Mouse (Mus musculus) adrenal gland, adult 18-20 months (tissue): ENCODE results near the gene Vsig10. TPM values are rescaled to one million over a fixed set of nuclear protein-coding genes. Genes with fewer than 3 reads are reported as not detected.
A peak's percentile ranks its signal among the peaks of the same experiment; 100 is the strongest.
"Not testable (repeated sequence)": the region's sequence is repeated elsewhere in the genome, so short reads cannot be mapped to it uniquely, and the experiment has no call there.

Experiments used
- DNase-seq, 2 experiments: peaks; one replicate each; pipeline ENCODE4 v3.0.0; 2021 to 2022; ENCODE audit warnings: low spot score in 2 of 2
- total RNA-seq, 2 experiments: library from RNA; stranded (reverse); gene quantifications; 1 replicate in 1 of 2; 2 replicates in 1 of 2; pipeline ENCODE4 v1.2.3; 2021

Gene Vsig10
- total RNA-seq, 2 experiments from 2014 or later = 11.3 to 16.2 TPM

DNA sequence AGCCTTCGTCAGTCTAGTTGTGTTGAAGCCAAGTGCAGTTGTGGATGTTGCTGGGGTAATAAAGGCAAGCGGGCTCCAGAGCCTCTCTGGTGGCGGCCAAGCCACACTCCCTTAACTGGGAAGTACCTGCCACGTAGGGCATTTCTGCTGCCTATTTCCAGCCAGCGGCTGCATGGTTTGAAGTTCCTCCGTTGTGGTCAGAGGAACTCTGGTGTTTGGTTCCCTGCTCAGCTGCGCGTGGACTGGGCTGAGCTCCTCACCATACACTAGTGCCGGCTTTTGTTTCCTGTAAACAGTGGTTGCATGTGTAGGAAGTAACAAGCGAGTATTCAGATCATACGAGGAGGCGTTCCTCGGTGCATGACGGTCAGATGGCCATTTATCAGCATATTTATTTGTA lies 58.8 kb downstream of the Vsig10 start:
- DNase-seq = not testable (repeated sequence)

GRCm38 (mm10) chr5:117380199-117380598 lies 61.3 kb downstream of the Vsig10 start:
- DNase-seq = no peak

GRCm38 (mm10) chr5:117381785-117382184 lies 62.9 kb downstream of the Vsig10 start:
- no peak for DNase-seq

DNA sequence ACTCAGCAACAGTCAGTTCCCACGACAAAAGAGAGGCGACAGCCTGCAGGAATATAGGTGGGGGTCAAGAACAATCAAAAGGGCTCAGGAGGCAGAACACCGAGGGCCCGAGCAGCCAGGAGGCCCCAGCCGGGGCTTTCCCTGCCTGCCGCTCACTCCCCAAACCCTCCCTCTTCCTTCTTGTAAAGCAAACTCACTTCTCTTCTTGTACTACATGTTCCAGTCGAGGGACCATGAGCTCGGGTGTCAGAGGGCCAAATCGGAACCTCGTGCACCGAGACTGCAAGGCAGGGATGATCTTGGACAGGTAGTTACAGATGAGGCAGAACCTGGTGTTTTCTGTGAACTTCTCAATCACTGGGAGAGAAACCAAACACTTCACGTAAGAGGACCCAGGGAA lies 64.3 kb downstream of the Vsig10 start:
- no peak for DNase-seq

GRCm38 (mm10) chr5:117388296-117388751 lies 69.4 kb downstream of the Vsig10 start:
- DNase-seq = peak; percentile 18 to 48

GRCm38 (mm10) chr5:117388877-117389276 lies 70.0 kb downstream of the Vsig10 start, which contains the start of gene Rfc5:
Rfc5 (minus strand) TSS chr5:117389047.
- peak; percentile 94 to 95 for DNase-seq

GRCm38 (mm10) chr5:117390895-117391294 lies 72.0 kb downstream of the Vsig10 start:
- DNase-seq = no peak

DNA sequence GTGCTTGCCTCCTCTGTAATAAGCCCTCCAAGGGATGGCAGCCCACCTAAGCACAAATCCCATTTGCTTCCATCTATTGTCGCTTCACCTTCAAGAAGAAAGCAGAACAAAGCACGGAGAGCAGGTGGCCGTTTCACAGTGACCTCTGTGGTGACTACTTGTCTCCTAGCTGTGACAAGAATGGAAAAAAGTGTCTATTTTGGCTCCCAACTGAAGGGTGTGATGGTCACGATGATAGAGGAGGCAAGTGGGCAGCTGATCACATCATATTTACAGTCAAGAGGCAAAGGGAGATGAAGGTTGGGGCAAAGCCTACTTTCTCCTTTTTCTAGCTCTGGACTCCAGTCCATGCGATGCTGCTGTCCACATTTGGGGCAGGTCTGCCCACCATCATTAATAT lies 77.0 kb downstream of the Vsig10 start:
- no peak for DNase-seq

DNA sequence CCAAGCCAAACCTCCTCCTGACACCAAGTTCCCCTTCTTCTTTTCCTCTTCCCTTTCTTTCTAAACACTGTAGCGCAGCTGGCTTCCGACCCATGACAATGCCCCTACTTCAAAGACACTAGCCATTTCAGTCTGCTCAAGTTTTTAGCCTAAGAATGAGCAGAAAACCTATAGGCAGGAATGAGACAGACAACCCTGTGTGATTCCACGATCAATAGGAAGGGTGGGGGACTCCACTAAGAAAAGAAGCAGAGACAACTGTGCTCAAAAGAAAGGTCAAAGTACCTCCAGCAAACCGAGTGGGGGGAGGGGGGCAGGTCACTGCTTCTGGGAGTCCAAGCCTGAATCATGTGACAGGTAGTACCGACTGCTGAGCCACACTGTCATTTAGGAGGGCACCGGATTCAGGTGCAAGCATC lies 77.7 kb downstream of the Vsig10 start:
- no peak for DNase-seq

DNA sequence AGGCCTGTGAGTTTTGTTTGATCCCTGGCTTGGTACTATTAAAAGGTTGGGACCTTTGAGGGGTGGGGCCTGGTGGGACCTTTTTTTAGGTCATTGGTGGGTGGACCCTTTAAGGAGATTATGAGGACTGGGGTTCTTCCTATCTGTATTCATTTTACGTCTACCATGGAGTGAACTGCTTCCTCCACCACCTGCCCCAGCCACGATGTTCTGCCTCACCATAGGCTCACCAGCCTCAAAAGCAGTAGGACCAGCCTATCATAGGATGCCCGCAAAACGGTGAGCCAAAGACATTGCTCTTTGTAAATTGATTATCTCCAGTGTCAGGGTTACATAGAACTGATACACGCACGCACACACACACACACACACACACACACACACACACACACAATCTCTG lies 78.5 kb downstream of the Vsig10 start:
- no peak for DNase-seq

DNA sequence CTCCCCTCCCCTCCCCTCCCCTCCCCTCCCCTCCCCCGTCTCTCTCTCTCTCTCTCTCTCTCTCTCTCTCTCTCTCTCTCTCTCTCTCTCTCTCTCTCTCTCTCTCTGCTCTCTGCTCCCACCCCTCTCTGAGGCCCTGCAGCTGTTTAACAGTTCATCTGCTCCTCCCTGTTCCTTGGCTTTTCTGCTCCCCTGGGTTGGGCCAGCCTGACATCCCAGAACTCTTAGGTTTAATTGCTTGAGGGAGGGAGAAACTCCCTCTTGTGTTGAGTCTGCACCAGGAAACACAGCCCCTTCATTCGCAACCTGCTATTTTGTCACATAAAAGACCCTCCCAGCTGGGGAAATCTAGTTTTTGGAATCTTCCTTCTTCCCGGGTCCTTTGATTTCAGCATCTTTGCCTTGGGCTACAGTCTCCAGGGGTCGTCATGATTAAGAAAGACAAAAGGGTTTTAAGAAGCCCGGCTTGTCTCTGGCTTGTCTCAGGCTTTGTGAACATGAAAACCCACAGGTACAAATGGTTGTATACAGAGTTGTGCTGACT lies 79.2 kb downstream of the Vsig10 start:
- no peak for DNase-seq

GRCm38 (mm10) chr5:117399281-117399680 lies 80.4 kb downstream of the Vsig10 start:
- DNase-seq = no peak

GRCm38 (mm10) chr5:117403609-117404008 lies 84.7 kb downstream of the Vsig10 start:
- no peak for DNase-seq

Other genes starting within 250 kb of the Vsig10 start
- 100 to 1,000 TPM; 103 to 120 TPM for gene Suds3, start 203.0 kb upstream of the Vsig10 start, total RNA-seq
- 10 to 100 TPM; 33.0 to 35.9 TPM for gene Taok3, start 199.0 kb upstream of the Vsig10 start, total RNA-seq
- 1,000 to 10,000 TPM; 1,102 to 1,483 TPM for gene Pebp1, start 31.5 kb upstream of the Vsig10 start, total RNA-seq
- gene Wsb2, start 38.2 kb downstream of the Vsig10 start, total RNA-seq = 100 to 1,000 TPM; 126 to 138 TPM
- 1 to 10 TPM; 4.6 to 7.3 TPM for gene Rfc5, start 70.0 kb downstream of the Vsig10 start, total RNA-seq
- gene Ksr2, start 94.9 kb downstream of the Vsig10 start, total RNA-seq = 1 to 10 TPM; 4.3 to 4.5 TPM